Mouse (Mus musculus): Measurements from ENCODE around the gene Slc12a9.

Gene Slc12a9

GRCm38 (mm10) chr5:137346983-137347382 lies 13.6 kb upstream of the Slc12a9 start:
- in situ Hi-C loops (cut with MboI, MseI) = loop anchor here (10.0 kb wide), 1 partner anchor 418 kb away; no protein-coding TSS in a partner anchor

- in situ Hi-C loops (cut with MboI, MseI) = loop anchor here (10.0 kb wide), 1 partner anchor 418 kb away; no protein-coding TSS in a partner anchor
These were observed 13.0 kb upstream of the Slc12a9 start for GRCm38 (mm10) chr5:137346388-137346787.

- in situ Hi-C loops (cut with MboI, MseI) = loop anchor here (10.0 kb wide), 1 partner anchor 419 kb away; no protein-coding TSS in a partner anchor
These were observed 12.4 kb upstream of the Slc12a9 start for GRCm38 (mm10) chr5:137345821-137346220.

GRCm38 (mm10) chr5:137343869-137344268 lies 10.5 kb upstream of the Slc12a9 start:
- in situ Hi-C loops (cut with MboI, MseI) = loop anchor here (10.0 kb wide), 1 partner anchor 421 kb away; no protein-coding TSS in a partner anchor

- in situ Hi-C loops (cut with MboI, MseI) = loop anchor here (10.0 kb wide), 1 partner anchor 421 kb away; no protein-coding TSS in a partner anchor
These were observed 10.0 kb upstream of the Slc12a9 start for GRCm38 (mm10) chr5:137343412-137343811.

- in situ Hi-C loops (cut with MboI, MseI) = loop anchor here (10.0 kb wide), 1 partner anchor 422 kb away; no protein-coding TSS in a partner anchor
These were observed 9.1 kb upstream of the Slc12a9 start for GRCm38 (mm10) chr5:137342407-137343012.

GRCm38 (mm10) chr5:137340222-137340621 lies 6.8 kb upstream of the Slc12a9 start:
- in situ Hi-C loops (cut with MboI, MseI) = loop anchor here (10.0 kb wide), 1 partner anchor 425 kb away; no protein-coding TSS in a partner anchor

- in situ Hi-C loops (cut with MboI, MseI) = no loop called here
These were observed 6.0 kb upstream of the Slc12a9 start for GRCm38 (mm10) chr5:137339290-137339979.

- in situ Hi-C loops (cut with MboI, MseI) = no loop called here
These were observed 5.4 kb upstream of the Slc12a9 start for GRCm38 (mm10) chr5:137338663-137339289.

- in situ Hi-C loops (cut with MboI, MseI) = no loop called here
These were observed 4.9 kb upstream of the Slc12a9 start for GRCm38 (mm10) chr5:137338256-137338655.

- in situ Hi-C loops (cut with MboI, MseI) = no loop called here
These were observed 3.8 kb upstream of the Slc12a9 start for GRCm38 (mm10) chr5:137337190-137337589.

GRCm38 (mm10) chr5:137335066-137335465 lies 1.7 kb upstream of the Slc12a9 start:
- in situ Hi-C loops (cut with MboI, MseI) = no loop called here

GRCm38 (mm10) chr5:137334317-137334716 lies 920 bp upstream of the Slc12a9 start:
- in situ Hi-C loops (cut with MboI, MseI) = no loop called here

- in situ Hi-C loops (cut with MboI, MseI) = no loop called here
These were observed 413 bp downstream of the Slc12a9 start for GRCm38 (mm10) chr5:137332857-137333511.

- in situ Hi-C loops (cut with MboI, MseI) = no loop called here
These were observed 2.5 kb downstream of the Slc12a9 start for GRCm38 (mm10) chr5:137330910-137331309.

- in situ Hi-C loops (cut with MboI, MseI) = loop anchor here (25.0 kb wide), 1 partner anchor 759 kb away; the partner anchor contains the start of gene Cux1
These were observed 12.4 kb downstream of the Slc12a9 start for GRCm38 (mm10) chr5:137320996-137321395.

GRCm38 (mm10) chr5:137318570-137318969 lies 14.8 kb downstream of the Slc12a9 start:
- in situ Hi-C loops (cut with MboI, MseI) = loop anchor here (25.0 kb wide), 1 partner anchor 756 kb away; the partner anchor contains the start of gene Cux1

GRCm38 (mm10) chr5:137317361-137317760 lies 16.0 kb downstream of the Slc12a9 start:
- in situ Hi-C loops (cut with MboI, MseI) = loop anchor here (25.0 kb wide), 1 partner anchor 755 kb away; the partner anchor contains the start of gene Cux1

- in situ Hi-C loops (cut with MboI, MseI) = loop anchor here (25.0 kb wide), 1 partner anchor 753 kb away; the partner anchor contains the start of gene Cux1
These were observed 18.1 kb downstream of the Slc12a9 start for GRCm38 (mm10) chr5:137315084-137315903.

Measured in T-helper 2 cell (primary cell).